Mouse (Mus musculus) CH12.LX (cell line): ENCODE measurements around the gene Atxn7l1. TPM values are rescaled to one million over a fixed set of nuclear protein-coding genes. Genes with fewer than 3 reads are reported as not detected.
A peak's percentile ranks its signal among the peaks of the same experiment; 100 is the strongest.

Experiments used
- DNase-seq: peaks from one replicate; pipeline ENCODE4 v3.0.0-alpha.2; 2013; ENCODE audit errors: extremely low read depth
- H3K27ac ChIP-seq: 2 replicates; pipeline ENCODE4 v1.5.1; 2012; ENCODE audit warnings: low read depth, mild to moderate bottlenecking, control low read depth, moderate library complexity; ENCODE audit not compliant: insufficient read depth
- H3K27me3 ChIP-seq: replicated peaks from 2 replicates; pipeline ENCODE3; 2012; ENCODE audit warnings: inconsistent platforms
- H3K36me3 ChIP-seq, 2 experiments: replicated peaks in 1 of 2; 2 replicates each; pipeline versions ENCODE3 to v1.6.1; 2012; ENCODE audit warnings: inconsistent platforms in 1 of 2, low read length in 1 of 2, mild to moderate bottlenecking in 1 of 2, mixed read lengths in 1 of 2, moderate library complexity in 1 of 2; ENCODE audit not compliant: control insufficient read depth in 1 of 2, insufficient read depth in 1 of 2
- H3K4me1 ChIP-seq, 2 experiments: 2 replicates each; pipeline ENCODE4 v1.6.1; 2012; ENCODE audit warnings: inconsistent platforms in 1 of 2, moderate library complexity in 1 of 2; ENCODE audit not compliant: insufficient read depth in 2 of 2, control insufficient read depth in 1 of 2
- H3K4me2 ChIP-seq: 2 replicates; pipeline ENCODE4 v1.6.1; 2012; ENCODE audit warnings: low read depth, mild to moderate bottlenecking, control low read depth; ENCODE audit not compliant: poor library complexity, insufficient read depth, severe bottlenecking
- H3K4me3 ChIP-seq, 3 experiments: fragments of 150-350 bp in 1 of 3; sonication (generic) in 1 of 3; replicated peaks in 1 of 3; 2 replicates each; pipeline versions ENCODE3 to v1.5.1; 2011 to 2012; ENCODE audit warnings: low read depth in 2 of 3, low read length in 2 of 3, mild to moderate bottlenecking in 2 of 3, moderate library complexity in 2 of 3, control low read depth in 1 of 3, improper control_type of control experiment in 1 of 3, inconsistent platforms in 1 of 3, mixed read lengths in 1 of 3; ENCODE audit not compliant: poor library complexity in 1 of 3
- H3K79me2 ChIP-seq: replicated peaks from 2 replicates; pipeline ENCODE4 v1.6.1; 2012; ENCODE audit warnings: mild to moderate bottlenecking, moderate library complexity; ENCODE audit not compliant: control insufficient read depth, poor library complexity, insufficient read depth, severe bottlenecking; ENCODE audit errors: extremely low read depth
- H3K9ac ChIP-seq: 2 replicates; pipeline ENCODE4 v1.6.1; 2012; ENCODE audit warnings: low read depth, mild to moderate bottlenecking, control low read depth, moderate library complexity; ENCODE audit not compliant: insufficient read depth
- H3K9me3 ChIP-seq: replicated peaks from 2 replicates; pipeline ENCODE3; 2012; ENCODE audit warnings: low read length, inconsistent platforms, mixed read lengths
- BHLHE40 ChIP-seq: IDR thresholded peaks from 2 replicates; pipeline ENCODE4 v1.6.1; 2011; ENCODE audit warnings: mild to moderate bottlenecking, low read depth, low read length, improper control_type of control experiment
- GABPA ChIP-seq: IDR thresholded peaks from 2 replicates; pipeline ENCODE4 v1.6.1; 2012; ENCODE audit warnings: low read depth, low read length, improper control_type of control experiment, inconsistent platforms; ENCODE audit not compliant: insufficient replicate concordance
- MAZ ChIP-seq: IDR thresholded peaks from 2 replicates; pipeline ENCODE4 v1.6.1; 2012; ENCODE audit warnings: low read depth, mild to moderate bottlenecking, inconsistent platforms, low read length, improper control_type of control experiment, moderate library complexity
- PAX5 ChIP-seq: IDR thresholded peaks from 2 replicates; pipeline ENCODE4 v1.6.1; 2012; ENCODE audit warnings: low read length, inconsistent platforms, mixed read lengths
- POLR2AphosphoS2 ChIP-seq: IDR thresholded peaks from 2 replicates; pipeline ENCODE4 v1.6.1; 2011; ENCODE audit warnings: low read depth, low read length, improper control_type of control experiment
- RAD21 ChIP-seq: IDR thresholded peaks from 2 replicates; pipeline ENCODE4 v1.6.1; 2011; ENCODE audit warnings: low read depth, mild to moderate bottlenecking, low read length, improper control_type of control experiment, moderate library complexity
- ZNF384 ChIP-seq: IDR thresholded peaks from 2 replicates; pipeline ENCODE4 v1.6.1; 2012; ENCODE audit warnings: low read depth, low read length, improper control_type of control experiment, inconsistent platforms
- dilution Hi-C: fragments of 300-500 bp; cut with MboI; formaldehyde crosslinking; loops from 2 replicates; pipeline ENCODE4 v1.14.3; 2020; ENCODE audit warnings: low sequenced_read_pairs; ENCODE audit not compliant: extremely low pct_unique_long_range_greater_than_20kb, extremely low pct_ligation_motif_present
- in situ Hi-C: fragments of 300-500 bp; cut with MboI; formaldehyde crosslinking; loops from 3 replicates; pipeline ENCODE4 v1.14.3; 2019; ENCODE audit warnings: low sequenced_read_pairs, low pct_ligation_motif_present, low pct_unique_long_range_greater_than_20kb, mixed read lengths
- polyA plus RNA-seq: library from polyadenylated mRNA; unstranded; fragments of >175 nt; gene quantifications from 2 replicates; pipeline ENCODE4 v1.2.1, GENCODE M21; 2012; ENCODE audit warnings: low read depth; ENCODE audit not compliant: insufficient read length
- total RNA-seq, 2 experiments: library from RNA; depleted of rRNA; stranded (reverse); fragments of 300-350 nt in 1 of 2; fragments of >200 nt in 1 of 2; gene quantifications; 2 replicates each; pipeline ENCODE4 v1.2.3; 2012 to 2014

The Atxn7l1 gene
- total and polyA plus RNA-seq, 3 experiments = 8.6 to 55.7 (median 9.0) TPM

- H3K27ac ChIP-seq = peak overlapping the region; percentile 25; the same call in 1 of the 2 replicates
- peaks cover 52% of the 10 kb centered on the region for H3K79me2 ChIP-seq
- H3K9me3 ChIP-seq = no peaks in the 10 kb centered on the region
- H3K36me3 ChIP-seq = peaks cover 4 to 62% of the 10 kb centered on the region in 2 experiments
- dilution Hi-C loops (no loop called here), in situ Hi-C loops (no loop called here)
- no peak overlapping the region for H3K4me3 ChIP-seq
- no peak overlapping the region for H3K9ac ChIP-seq
- no peak overlapping the region for H3K4me2 ChIP-seq
- DNase-seq = no peak
- H3K4me1 ChIP-seq = peaks cover 20 to 85% of the 10 kb centered on the region in 2 experiments
- no peaks in the 10 kb centered on the region for H3K27me3 ChIP-seq
- no peak for TF ChIP-seq ZNF384
- no peak for TF ChIP-seq MAZ
- TF ChIP-seq POLR2AphosphoS2 = no peak
- TF ChIP-seq, all 38 proteins: peak for 0
Measured at GRCm38 (mm10) chr12:33181875-33182274, 34.4 kb downstream of the Atxn7l1 start.

DNA sequence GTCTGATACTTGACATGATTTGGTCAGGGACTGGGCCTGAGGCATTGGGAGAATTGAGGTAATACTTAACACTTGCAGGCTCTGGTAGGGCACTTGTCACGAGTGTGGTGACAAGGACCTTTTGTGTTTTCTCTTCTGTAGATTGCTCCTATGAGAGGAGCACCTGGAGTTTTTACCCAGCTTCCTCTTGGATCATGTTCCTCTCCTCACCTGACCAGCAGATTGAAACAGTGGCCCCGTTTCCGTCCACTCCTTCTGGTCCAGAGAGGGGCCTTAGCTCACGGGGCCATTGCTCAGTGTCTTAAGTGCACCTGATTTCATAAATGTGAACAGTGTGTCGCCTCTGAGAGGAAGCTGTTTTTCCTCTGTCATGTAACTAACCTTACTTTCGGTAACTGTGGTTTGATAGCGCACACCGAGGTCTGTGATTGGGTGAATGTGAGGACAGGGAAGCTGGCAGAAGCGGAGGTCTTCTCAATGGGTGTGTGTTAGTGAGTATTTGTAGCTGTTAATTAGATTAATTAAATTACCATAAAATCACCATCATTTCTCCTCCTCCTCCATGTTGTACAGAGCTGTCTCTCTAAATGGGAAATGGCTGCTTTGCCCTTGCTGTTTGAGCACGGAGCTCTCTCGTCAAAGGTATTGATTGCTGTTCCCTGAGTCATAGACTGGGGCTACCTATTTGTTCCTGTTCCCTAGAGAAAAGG, 35.1 kb downstream of the Atxn7l1 start:
- DNase-seq = no peak
- no peak for TF ChIP-seq GABPA
- TF ChIP-seq PAX5 = no peak
- TF ChIP-seq BHLHE40 = peak; percentile 25; the same call in 1 of the 2 replicates
- peaks cover 17 to 84% of the 10 kb centered on the region in 2 experiments for H3K4me1 ChIP-seq
- peak overlapping the region; percentile 55; the same call in 1 of the 2 replicates for H3K9ac ChIP-seq
- H3K9me3 ChIP-seq = no peaks in the 10 kb centered on the region
- H3K27ac ChIP-seq = peak overlapping the region; percentile 68; the same call in 1 of the 2 replicates
- H3K79me2 ChIP-seq = peaks cover 51% of the 10 kb centered on the region
- in situ Hi-C loops = no loop called here
- H3K27me3 ChIP-seq = no peaks in the 10 kb centered on the region
- dilution Hi-C loops = no loop called here
- peak overlapping the region; percentile 53 for H3K4me2 ChIP-seq
- H3K36me3 ChIP-seq = peaks cover 4 to 64% of the 10 kb centered on the region in 2 experiments
- no peak overlapping the region for H3K4me3 ChIP-seq

- no peak for TF ChIP-seq RAD21
- Histone ChIP-seq H3K9me3 (no peaks in the 10 kb centered on the region), H3K4me2 (peak overlapping the region; percentile 53), H3K9ac (peak overlapping the region; percentile 55; the same call in 1 of the 2 replicates), H3K79me2 (peaks cover 46% of the 10 kb centered on the region), H3K4me1 (peaks cover 15 to 82% of the 10 kb centered on the region in 2 experiments), H3K27ac (peak overlapping the region; percentile 67; the same call in 1 of the 2 replicates), H3K36me3 (peaks cover 4 to 67% of the 10 kb centered on the region in 2 experiments), H3K4me3 (no peak overlapping the region), H3K27me3 (no peaks in the 10 kb centered on the region)
- dilution Hi-C loops (no loop called here), in situ Hi-C loops (no loop called here)
- DNase-seq = no peak
Measured at GRCm38 (mm10) chr12:33183138-33183627, 35.7 kb downstream of the Atxn7l1 start.
